Mouse (Mus musculus) brain, adult 2 months (tissue): ENCODE results near the gene Zfp28.
A peak's percentile ranks its signal among the peaks of the same experiment; 100 is the strongest.
"Not testable (repeated sequence)": the region's sequence is repeated elsewhere in the genome, so short reads cannot be mapped to it uniquely, and the experiment has no call there.

Experiments used
- DNase-seq: peaks from one replicate; pipeline ENCODE4 v3.0.0; 2011; ENCODE audit warnings: low read depth, low spot score

The Zfp28 gene

GRCm38 (mm10) chr7:6383044-6383455 lies at the start of gene Zfp28:
Gene Zfp28, plus strand, starts transcription at chr7:6383295.
- peak; percentile 97 for DNase-seq

GRCm38 (mm10) chr7:6339865-6340264 lies 43.2 kb upstream of the Zfp28 start:
- DNase-seq, result no peak

GRCm38 (mm10) chr7:6343501-6344071 lies 39.5 kb upstream of the Zfp28 start, which contains the start of gene Gm3854:
Gene Gm3854, plus strand, starts transcription at chr7:6343759.
- DNase-seq, result peak; percentile 96

GRCm38 (mm10) chr7:6344124-6344523 lies 39.0 kb upstream of the Zfp28 start:
- peak; percentile 20 for DNase-seq

GRCm38 (mm10) chr7:6358121-6358520 lies 25.0 kb upstream of the Zfp28 start:
- no peak for DNase-seq

GRCm38 (mm10) chr7:6358937-6359590 lies 24.0 kb upstream of the Zfp28 start:
- peak; percentile 87 for DNase-seq

GRCm38 (mm10) chr7:6360477-6361060 lies 22.5 kb upstream of the Zfp28 start:
- DNase-seq, result no peak

GRCm38 (mm10) chr7:6361756-6362155 lies 21.3 kb upstream of the Zfp28 start:
- no peak for DNase-seq

- peak; percentile 100 for DNase-seq
Measured at GRCm38 (mm10) chr7:6362268-6363046, 20.6 kb upstream of the Zfp28 start.

GRCm38 (mm10) chr7:6363047-6363488 lies 20.0 kb upstream of the Zfp28 start, which contains the start of gene Zfp78:
Gene Zfp78, plus strand, starts transcription at chr7:6363280.
- peak; percentile 99 for DNase-seq

- no peak for DNase-seq
Measured at GRCm38 (mm10) chr7:6364761-6365160, 18.3 kb upstream of the Zfp28 start.

GRCm38 (mm10) chr7:6367185-6367584 lies 15.9 kb upstream of the Zfp28 start:
- DNase-seq, result no peak

GRCm38 (mm10) chr7:6368146-6368545 lies 14.9 kb upstream of the Zfp28 start:
- DNase-seq, result not testable (repeated sequence)

GRCm38 (mm10) chr7:6369460-6369859 lies 13.6 kb upstream of the Zfp28 start:
- DNase-seq, result no peak

GRCm38 (mm10) chr7:6372993-6373392 lies 10.1 kb upstream of the Zfp28 start:
- no peak for DNase-seq

GRCm38 (mm10) chr7:6378441-6378840 lies 4.7 kb upstream of the Zfp28 start:
- peak; percentile 89 for DNase-seq

- DNase-seq, result peak; percentile 12
Measured at GRCm38 (mm10) chr7:6381431-6381830, 1.7 kb upstream of the Zfp28 start.

GRCm38 (mm10) chr7:6384011-6384410 lies 916 bp downstream of the Zfp28 start:
- DNase-seq, result no peak

GRCm38 (mm10) chr7:6386995-6387394 lies 3.9 kb downstream of the Zfp28 start:
- peak; percentile 68 for DNase-seq

GRCm38 (mm10) chr7:6388971-6389370 lies 5.9 kb downstream of the Zfp28 start:
- DNase-seq, result no peak

- no peak for DNase-seq
Measured at GRCm38 (mm10) chr7:6389449-6389848, 6.4 kb downstream of the Zfp28 start.
